Mouse (Mus musculus) spleen, adult 12 weeks (tissue): ENCODE measurements around the gene Wdr26.
A peak's percentile ranks its signal among the peaks of the same experiment; 100 is the strongest.

ENCODE experiments used
- DNase-seq: peaks from one replicate; pipeline ENCODE4 v3.0.0; 2022; ENCODE audit warnings: low spot score

The Wdr26 gene

DNA sequence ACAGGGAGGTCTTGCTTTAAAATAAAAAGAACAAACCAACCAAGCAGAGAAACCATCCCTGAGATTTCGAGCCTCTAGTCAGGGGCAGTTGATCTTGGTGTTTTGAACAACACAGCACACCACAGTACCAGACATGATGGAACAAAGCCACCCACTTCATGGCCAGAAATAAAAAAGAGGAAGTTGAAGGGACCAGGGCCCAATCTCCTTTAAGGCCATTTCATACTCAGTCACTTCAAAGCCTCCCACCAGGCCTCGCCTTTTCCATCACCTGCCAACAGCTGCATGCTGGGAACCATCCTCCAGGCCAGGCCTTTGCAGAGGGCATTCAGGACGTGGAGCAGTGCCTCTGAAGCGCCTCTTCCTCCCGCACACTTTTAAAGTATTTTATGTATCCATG is 25.5 kb upstream of the Wdr26 start:
- no peak for DNase-seq

DNA sequence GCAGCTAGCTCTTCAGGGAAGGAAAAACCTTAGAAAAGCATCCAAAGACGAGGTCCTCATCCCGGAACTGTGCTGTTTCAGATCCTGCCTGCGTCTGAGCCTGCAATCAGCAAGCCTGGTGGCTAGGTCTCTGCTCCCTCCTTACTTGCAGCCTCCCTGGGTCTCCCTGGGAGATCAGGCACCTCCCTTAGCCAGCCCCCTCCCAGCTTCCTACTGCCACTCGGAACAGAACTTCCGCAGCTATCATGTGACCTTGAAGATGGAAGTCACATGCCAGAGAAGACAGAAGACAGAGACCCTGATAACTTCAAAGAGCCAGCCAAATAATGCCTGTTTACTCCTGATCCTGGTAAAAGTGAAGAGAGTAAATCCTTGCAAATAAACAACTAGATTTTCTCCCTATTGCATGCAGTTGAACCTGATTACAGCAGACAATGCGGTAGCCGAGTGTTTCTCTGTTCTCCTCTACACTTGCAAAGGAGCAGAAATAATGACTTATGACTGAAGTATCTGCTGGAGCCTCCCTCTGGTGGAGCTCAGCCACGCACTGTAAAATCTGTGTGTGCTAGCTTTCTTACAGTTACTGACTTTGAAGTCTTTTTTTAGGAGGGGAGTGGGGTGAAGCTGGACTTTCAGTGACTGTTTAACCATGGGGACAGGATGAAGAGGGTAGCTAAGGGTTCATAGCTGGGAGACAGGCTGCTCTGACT is 22.7 kb upstream of the Wdr26 start:
- no peak for DNase-seq

DNA sequence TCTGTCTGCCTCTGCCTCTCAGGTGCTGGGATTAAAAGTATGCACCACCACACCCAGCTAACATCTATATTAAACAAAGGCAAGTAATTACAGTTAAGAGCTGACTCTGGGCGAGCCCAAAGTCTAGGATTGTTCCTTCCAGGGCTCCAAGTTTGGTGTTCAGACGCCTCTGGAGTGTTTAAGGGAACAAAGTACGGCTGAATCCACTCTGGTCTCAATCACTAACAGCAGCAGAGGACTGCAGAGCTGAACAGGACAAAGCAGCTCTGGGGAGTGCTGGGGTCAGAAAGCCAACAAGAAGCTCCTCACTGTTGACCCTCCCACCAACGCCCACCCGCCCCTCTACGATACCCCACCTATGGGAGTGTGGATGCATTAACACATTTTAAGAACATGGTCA is 21.9 kb upstream of the Wdr26 start:
- no peak for DNase-seq

DNA sequence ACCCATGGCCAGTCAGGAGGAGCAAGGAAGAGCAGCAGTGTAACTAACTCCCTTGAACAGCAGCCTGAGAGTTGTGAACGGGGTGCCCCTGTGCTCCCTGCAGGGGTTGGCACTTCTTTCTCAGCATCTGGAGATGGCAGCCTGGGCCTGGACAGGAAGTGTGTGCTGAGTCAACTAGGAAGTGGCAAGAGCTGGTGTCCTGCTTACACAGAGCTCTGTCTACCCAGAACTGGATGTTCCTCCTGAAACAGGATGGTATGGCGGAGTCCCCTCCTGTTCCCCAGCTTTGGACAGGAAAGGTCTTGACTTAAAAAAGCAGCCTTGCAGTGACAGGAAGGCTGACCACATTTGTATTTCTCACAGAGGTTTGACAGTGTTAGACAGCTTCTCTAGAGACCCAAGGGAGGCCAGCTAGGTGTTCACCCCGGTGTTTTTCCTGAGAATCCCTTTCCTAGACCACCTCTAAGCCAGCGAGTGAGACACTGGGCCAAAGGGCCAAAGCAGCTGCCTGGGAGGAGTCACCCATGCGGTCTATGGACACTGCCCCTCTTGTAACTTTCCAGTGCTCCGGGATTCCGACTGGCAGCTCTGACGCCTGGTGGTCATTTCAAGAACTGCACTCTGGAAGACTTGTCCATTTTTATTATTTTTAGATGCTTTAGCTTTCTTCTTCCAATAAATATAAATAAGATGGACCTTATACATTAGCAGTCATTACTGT is 20.7 kb upstream of the Wdr26 start:
- DNase-seq, result peak; percentile 73

DNA sequence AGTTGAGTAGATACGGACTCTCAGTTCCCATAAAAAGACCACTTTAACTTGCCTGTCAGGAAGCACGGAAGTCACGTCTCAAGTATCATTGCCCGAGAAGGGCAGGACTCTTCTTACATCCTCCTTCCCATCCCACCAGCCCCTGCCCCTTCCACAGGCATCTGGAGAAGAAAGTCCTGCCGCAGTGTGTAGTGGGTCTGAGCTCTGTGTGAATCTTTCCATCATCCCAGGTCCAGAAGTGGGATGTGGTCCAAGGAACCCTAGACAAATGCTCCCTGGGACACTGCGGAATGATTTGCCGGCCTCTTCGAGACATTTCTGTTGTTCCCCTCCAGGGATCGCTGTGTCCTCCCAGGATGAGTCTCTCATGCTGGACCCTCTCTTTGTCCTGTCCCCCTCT is 20.0 kb upstream of the Wdr26 start:
- DNase-seq, result no peak

DNA sequence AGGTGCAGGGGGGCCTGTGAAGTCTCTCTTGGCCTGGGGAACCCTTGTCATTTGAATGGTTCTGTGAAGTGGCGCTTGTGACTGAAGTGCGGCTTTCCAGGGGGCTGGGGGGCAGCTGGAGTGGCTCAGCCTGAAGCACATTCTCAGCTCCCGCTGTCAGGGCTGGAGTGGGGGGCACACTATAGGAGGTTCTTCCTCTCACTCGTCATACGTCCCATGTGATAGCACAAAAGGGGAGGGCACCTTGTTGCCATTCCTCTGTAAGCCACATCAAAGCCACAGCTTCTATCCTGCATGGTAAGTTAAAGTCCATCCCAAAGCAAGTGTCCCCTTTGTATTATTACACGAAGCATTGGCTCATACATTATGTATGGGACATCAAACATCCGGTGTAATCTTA is 19.5 kb upstream of the Wdr26 start:
- DNase-seq, result no peak

DNA sequence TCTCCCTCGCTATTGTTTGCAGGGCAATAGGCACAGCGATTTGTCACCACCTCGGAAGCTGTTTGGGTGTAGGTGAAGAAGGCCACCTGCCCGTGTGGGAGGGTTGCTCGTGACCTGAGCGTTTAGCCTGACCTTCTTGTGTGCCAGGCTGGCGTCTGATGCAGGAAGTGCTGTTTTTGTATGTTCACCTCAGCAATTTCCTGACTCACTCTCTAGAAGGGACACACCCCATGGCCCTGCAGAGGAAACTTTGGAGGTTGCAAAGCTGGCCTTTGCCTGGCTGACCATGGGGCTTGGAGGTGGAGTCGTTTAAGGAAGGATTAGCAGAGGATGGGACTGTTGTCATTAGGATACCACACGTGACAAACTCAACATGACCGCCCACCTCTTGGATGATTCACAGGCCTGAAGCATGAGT is 18.9 kb upstream of the Wdr26 start:
- DNase-seq, result no peak

DNA sequence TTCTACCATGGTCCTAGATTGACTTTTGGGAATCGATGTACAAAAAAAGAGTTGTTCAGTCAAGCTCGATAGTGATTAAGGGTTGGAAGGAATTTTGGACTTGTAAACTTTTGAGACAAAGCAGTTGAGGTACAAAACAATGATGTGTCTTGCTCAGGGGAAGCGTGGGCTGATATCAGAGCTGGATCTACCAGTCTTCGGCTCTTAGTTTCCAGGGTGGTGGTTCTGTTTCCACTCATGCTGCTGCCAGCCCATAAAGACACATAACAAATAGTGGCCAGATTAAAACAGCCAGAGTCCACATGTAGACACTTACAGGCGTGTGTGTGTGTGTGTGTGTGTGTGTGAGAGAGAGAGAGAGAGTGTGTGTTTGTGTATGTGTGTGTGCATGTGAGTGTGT is 17.2 kb upstream of the Wdr26 start:
- DNase-seq, result no peak

DNA sequence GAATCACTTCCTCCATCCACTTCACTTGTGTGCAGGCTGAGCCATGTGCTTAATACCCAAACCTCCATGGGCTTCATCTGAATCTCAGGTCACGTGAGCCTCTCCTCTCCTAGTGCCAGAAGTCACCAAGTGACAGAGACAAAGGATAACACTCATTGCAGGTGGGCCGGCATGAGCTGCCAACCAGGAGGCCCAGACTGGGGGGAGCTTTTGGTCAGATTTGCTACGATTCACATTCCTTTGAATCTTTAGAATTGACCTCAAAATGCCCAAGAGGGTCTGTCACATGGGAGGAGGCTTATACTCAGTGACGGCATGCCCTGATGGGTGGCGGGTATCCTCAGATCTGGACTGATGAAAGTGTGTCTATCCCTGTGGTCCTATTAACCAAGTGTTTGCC is 16.8 kb upstream of the Wdr26 start:
- no peak for DNase-seq

DNA sequence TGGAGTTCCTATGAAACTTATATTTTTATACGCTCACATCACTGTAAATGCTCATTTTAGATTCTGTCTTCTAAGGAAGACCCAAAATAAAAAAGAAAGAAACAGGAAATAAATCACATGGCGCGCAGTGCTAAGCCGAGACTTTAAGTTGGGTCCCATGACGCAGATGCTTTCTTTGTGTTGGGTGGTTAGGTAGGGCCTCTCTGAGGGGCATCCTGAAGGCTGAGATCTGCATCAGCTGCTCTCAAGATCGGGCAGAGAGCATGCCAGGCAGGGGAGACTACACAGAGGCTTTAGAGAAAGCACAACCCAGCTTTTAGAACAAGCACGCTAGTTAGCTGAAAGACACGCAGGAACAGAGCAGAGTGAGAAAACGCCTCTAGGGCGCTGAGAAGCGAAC is 16.0 kb upstream of the Wdr26 start:
- no peak for DNase-seq

DNA sequence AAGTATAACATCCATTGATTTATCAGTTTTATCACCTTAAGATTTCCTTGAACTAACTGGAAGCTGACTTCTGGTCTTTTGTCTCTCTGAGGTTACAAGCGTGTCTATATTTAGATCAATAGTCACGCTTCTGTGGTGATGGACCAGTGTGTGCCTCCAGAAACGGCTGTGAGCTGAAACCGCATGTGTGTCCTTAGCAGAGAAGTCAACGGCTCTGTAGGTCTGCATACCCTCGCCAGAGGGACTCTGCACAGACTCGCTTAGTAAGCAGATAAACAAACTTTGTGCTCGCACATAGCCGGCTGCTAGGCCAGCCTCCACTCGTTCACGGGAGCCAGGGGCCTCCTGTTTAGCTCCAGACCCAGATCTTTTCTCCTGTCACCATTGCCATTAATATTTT is 15.0 kb upstream of the Wdr26 start:
- no peak for DNase-seq

DNA sequence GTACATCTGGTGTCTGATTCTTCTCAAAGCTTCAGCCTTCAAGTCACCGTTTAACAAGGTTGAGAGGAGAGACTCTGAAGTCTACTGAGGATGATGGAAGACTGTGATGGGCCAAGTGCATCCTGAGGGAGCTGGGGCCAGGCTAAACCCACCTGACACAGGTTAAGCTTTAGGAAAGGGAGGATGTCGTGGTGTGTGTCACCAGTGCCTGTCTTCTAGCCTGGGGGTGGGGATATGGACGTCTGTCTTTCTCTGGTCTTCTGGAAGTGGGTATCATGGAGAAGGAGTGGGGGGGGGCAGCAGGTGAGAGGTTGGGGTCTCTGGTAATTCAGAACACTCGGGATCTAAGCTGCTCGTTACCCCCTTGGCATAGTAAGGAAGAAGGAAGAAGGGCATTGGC is 13.5 kb upstream of the Wdr26 start:
- no peak for DNase-seq

DNA sequence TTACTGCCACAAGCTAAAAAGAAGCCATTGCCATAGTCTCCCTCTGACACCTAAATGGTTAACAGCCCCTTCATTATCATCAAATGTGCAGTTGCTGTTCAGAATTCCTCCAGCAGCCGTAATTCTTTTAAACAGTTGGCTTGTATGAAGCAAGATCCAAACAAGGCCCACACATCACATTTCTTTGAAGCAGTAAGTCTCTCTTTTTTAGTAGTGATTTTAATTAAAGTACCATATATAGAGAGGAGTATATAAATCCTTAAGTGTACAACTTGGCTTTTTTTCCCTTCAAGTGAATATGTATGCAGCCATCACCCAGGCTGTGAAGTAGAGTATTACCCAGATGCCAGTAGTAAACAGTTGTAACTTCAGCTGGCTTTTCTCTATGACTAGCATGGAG is 10.2 kb upstream of the Wdr26 start:
- DNase-seq, result no peak

DNA sequence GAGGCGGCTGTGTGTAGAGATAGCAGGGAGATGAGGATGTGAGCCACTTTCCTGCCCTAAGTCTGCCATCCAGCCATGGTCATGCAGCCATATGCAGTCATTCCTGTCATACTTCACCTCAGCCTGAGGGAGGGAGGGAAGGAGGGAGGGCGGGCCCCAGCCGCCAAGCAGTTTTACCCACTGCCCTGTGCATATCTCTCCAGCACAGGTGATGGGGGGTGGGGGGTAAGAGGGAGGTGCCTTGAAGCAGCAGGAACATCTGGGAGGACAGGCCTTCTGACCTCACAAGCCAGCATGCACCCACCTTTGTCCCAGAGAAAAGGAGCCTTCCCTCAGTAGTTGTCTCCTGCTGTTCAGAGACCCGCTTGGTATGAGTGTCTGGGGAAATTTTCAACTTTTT is 4.5 kb upstream of the Wdr26 start:
- DNase-seq, result peak; percentile 58

DNA sequence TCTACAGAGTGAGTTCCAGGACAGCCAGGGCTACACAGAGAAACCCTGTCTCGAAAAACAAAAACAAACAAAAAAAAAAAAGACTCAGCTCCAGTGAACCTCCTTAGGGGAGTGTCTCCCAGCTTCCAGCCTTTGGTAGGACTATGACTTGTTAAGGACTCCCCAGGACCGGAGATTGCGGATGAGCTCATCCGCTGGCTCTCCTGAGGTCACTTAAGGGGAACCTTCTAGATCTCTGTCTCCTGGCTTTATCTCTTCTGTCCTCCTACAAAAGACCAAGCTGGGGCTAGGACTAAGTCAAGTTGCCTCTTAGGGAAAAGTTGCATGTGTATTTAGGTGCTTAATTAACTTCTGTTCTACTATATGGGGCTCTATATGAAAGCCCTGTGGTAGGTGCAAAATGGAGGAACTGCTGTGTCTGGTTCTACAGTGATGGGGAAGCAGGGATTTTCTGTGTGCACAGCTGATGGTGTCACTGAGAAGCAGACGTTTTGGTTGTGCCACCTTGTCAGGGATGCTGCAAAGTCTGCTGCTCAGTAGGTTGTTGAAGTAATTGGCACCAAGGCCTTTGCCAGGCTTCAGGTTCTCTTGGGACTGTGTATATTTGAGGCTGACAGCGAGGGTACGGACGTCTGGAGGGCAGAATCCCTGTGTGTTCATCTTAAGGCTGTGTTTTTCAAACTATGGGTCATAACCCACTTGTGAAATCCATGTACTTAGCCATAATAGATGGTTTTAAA is 2.7 kb upstream of the Wdr26 start:
- no peak for DNase-seq

DNA sequence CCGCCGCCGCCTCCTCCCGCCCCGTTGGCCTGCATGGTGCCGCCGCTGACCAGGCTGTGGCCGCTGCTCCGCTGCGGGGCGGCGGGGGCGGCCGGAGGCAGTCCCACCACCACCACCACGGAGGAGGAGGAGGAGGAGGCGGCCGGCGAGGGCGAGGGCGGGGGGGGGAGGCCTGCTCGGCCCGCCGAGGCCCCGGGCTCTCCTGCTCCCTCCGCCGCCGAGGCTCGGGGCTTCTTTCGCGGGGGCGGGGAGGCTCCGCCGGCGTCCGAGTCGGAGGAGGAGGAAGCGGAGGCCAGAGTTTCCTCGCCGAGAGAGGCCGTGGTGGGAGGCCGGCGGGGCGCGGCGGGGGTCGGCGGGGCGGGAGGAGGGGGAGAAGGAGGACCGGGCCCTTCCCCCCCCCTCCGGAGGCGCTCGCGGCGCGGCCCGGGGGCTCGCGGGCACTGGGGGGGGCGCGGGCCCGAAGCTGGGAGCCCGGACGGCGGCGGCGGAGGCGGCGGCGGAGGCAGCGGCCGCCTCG is 340 bp downstream of the Wdr26 start:
- no peak for DNase-seq

DNA sequence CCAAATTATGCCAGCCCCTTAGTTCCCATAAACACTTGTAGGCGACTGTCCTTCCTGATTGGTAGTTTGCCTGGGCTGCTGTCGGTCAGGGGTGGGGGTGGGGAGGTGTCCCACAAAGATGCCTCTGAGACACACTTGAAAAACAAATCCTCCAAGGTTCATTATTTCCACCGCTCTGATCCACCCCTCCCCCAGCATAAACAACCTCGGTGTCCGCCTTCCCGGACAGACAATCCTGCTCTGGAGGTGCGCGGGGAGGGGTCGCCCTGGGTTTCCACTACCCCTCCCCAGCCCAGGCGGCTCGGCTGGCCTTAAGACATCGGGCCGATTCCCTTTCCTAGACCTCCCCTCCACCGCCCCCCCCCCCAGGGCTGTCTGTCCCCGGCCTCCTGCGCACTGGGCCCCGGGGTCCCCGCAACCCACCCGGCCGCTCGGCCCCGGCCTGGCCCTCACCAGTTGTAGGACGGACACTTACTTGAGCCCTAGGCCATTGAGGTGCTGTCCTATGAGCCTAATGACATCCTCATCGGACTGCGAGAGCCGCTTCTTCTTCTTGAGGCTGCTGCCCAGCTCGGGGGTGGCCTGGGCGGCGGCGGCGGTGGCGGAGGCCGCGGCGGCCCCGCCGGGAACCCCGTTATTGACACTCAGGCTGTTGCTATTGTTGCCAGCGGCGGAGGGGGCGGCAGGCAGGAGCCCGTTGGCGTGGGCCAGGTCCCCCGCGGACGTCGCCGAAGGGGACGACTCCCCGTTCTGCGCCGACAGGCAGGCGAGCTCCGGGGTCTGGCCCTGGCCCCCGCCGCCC is 999 bp downstream of the Wdr26 start:
- DNase-seq, result no peak

DNA sequence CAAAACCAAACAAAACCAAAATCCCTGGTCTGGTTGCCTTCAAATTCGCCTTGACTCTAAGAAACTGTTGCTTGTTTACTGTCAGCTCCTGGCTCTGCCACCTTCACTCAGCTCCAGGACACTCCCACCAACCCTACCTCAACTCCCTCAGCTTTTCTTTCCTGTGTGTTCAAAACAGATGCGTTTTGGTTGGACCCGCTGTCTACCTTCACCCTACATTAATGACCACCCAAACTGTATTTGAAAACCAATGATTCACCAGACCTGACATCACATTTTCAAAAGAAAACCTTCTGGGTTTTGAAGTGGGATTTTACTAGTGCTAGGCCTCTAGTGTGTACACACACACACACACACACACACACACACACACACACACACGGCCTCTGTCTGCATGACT is 1.7 kb downstream of the Wdr26 start:
- no peak for DNase-seq

DNA sequence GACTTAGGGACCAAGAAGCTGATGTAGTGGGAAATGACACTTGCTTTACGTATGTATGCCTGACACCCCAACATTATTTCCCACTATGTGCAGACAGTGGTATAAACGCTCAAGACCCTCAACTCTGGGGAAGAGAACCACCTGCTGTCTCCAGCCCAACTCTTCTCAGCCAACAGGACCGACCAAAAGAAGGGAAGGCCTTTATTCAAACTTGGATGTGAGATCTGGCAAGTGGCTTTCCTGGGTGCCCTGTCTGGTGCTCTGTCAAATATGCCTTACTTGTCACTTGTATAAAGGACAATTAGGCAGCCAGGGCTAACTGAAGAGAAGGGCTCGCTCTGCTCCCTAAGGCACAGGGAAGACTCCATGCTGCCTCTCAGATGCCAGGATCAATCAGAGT is 12.4 kb downstream of the Wdr26 start:
- no peak for DNase-seq

DNA sequence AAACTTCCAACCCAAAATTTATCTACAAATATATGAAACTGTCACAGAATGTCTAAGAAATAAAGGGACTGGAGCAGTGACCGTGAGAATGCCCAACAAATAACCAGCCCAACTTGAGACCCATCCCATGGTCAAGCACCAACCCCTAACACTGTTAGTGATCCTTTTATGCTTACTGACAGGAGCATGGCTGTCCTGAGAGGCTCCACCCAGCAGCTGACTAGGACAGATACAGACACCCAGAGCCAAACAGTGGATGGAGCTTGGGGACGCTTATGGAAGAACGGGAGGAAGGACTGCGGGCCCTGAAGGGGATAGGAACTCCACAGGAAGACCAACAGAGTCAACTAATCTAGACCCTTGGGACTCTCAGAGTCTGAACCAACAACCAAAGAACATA is 22.9 kb downstream of the Wdr26 start:
- no peak for DNase-seq

DNA sequence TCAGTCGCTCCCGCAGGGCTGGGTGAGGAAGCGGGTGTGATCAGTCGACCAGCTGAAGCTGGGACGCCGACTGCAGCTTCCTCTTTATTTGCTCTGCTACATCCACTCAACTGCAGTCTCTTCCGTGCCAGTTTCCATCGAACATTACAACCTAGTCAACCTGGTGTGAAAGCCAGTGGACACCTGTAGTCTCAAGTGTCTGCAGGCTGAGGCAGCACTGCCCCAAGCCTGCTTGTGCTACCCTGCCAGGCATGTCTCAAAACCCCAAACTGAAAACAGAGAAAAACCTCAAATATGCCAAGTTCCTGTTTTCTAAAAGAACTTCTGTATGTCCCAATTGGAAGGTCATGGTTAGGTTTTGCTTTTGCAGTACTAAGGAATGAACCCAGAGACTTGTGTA is 41.6 kb downstream of the Wdr26 start:
- DNase-seq, result no peak

DNA sequence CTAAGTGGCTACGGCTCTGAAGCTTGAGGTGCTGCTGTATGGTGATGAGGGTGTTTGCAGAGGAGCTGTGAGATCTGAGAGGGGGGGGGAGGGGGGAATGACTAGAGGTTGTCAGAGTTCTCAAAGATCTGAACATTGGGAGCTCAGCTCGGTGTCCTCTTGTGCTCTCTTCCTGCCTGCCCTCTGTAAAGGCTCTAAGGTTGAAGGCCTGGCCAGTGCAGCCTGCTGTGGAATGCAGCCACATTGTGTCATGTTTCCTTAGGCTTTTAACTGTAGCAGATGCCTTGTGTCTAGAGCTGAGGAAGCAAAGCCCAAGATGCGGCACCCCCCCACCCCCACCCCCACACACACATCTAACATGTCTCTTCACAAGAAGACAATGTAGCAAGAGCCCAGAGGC is 43.4 kb downstream of the Wdr26 start:
- DNase-seq, result no peak
